ENCODE assay signal across 18 mouse cellular contexts in the genomic region with DNA sequence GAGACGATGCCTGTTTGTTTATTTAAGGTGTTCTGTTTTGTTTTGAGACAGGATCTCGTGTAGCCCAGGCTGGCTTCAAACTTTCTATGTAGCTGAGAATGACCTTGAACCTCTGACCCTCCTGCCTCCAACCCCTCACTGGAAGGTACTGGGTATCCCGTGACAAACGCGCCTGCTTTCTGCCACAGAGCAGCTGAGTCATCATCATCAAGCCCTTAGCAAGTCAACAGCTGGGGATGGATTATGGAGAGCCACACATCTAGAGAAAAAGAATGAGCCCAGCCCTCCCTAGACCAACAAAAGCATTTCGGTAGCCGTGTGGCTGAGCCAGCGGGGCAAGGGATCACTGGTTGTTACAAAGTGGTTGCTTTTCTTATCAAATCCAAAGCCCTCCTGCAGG.
"Had no signal": no experiment of that assay in that cellular context is flagged by ENCODE, and none has a peak within 500 bp of the region (broad histone marks: within the 10 kb centered on the region; RNA-seq: fewer than 3 reads in every experiment).

No protein-coding gene starts in this region.

- DNase-seq: lung, embryonic 14.5 days; lung, postnatal 10 days; lung, postnatal 4 days; midbrain, embryonic 14.5 days; retina, postnatal 1 day; right cerebral cortex, adult 18-20 months; right cerebral cortex, postnatal 25 days; right cerebral cortex, postnatal 4 days; spleen, adult 18-20 months; thymus, adult 18-20 months; thymus, postnatal 14 days; thymus, postnatal 36 days had no signal

- H3K27me3 ChIP-seq: midbrain, embryonic 12.5 days had no signal

- ATAC-seq: midbrain, embryonic 16.5 days had no signal

- H3K4me2 ChIP-seq: lung, embryonic 14.5 days; midbrain, embryonic 12.5 days; neural tube, embryonic 13.5 days; neural tube, embryonic 15.5 days had no signal

- H3K9me3 ChIP-seq: midbrain, embryonic 10.5 days; midbrain, embryonic 12.5 days; neural tube, embryonic 13.5 days; neural tube, embryonic 15.5 days had no signal

- H3K36me3 ChIP-seq: midbrain, embryonic 10.5 days; midbrain, embryonic 12.5 days; neural tube, embryonic 13.5 days; neural tube, embryonic 15.5 days had no signal

- H3K4me3 ChIP-seq: midbrain, embryonic 10.5 days; midbrain, embryonic 12.5 days; myocyte; neural tube, embryonic 13.5 days; neural tube, embryonic 15.5 days had no signal

- H3K9ac ChIP-seq: lung, embryonic 14.5 days; midbrain, embryonic 12.5 days; neural tube, embryonic 13.5 days; neural tube, embryonic 15.5 days had no signal

- H3K27ac ChIP-seq: midbrain, embryonic 10.5 days; midbrain, embryonic 12.5 days; neural tube, embryonic 13.5 days; neural tube, embryonic 15.5 days had no signal
